Mouse (Mus musculus): ENCODE measurements around the gene Ctrc.

The Ctrc gene

GRCm38 (mm10) chr4:141845999-141846398, at the start of gene Ctrc:
TSS of gene Ctrc (minus strand) at chr4:141846359.
- no peak for DNase-seq (ENCODE audit: extremely low spot score, low read depth, low spot score)

GRCm38 (mm10) chr4:141895772-141896171, 49.6 kb upstream of the Ctrc start:
- no peak for DNase-seq (ENCODE audit: extremely low spot score, low read depth, low spot score)

GRCm38 (mm10) chr4:141893157-141893784, 47.1 kb upstream of the Ctrc start:
- DNase-seq (ENCODE audit: extremely low spot score, low read depth, low spot score) = no peak

- DNase-seq (ENCODE audit: extremely low spot score, low read depth, low spot score) = no peak
These were observed 40.3 kb upstream of the Ctrc start for GRCm38 (mm10) chr4:141886385-141886968.

- no peak for DNase-seq (ENCODE audit: extremely low spot score, low read depth, low spot score)
These were observed 39.3 kb upstream of the Ctrc start for GRCm38 (mm10) chr4:141885451-141885850.

- no peak for DNase-seq (ENCODE audit: extremely low spot score, low read depth, low spot score)
These were observed 36.7 kb upstream of the Ctrc start for GRCm38 (mm10) chr4:141882858-141883257.

GRCm38 (mm10) chr4:141881950-141882349, 35.8 kb upstream of the Ctrc start:
- no peak for DNase-seq (ENCODE audit: extremely low spot score, low read depth, low spot score)

GRCm38 (mm10) chr4:141881289-141881914, 35.2 kb upstream of the Ctrc start:
- DNase-seq (ENCODE audit: extremely low spot score, low read depth, low spot score) = no peak

- no peak for DNase-seq (ENCODE audit: extremely low spot score, low read depth, low spot score)
These were observed 33.7 kb upstream of the Ctrc start for GRCm38 (mm10) chr4:141879875-141880274.

- DNase-seq (ENCODE audit: extremely low spot score, low read depth, low spot score) = no peak
These were observed 32.9 kb upstream of the Ctrc start for GRCm38 (mm10) chr4:141879074-141879473.

GRCm38 (mm10) chr4:141878621-141879020, 32.5 kb upstream of the Ctrc start:
- no peak for DNase-seq (ENCODE audit: extremely low spot score, low read depth, low spot score)

GRCm38 (mm10) chr4:141875481-141876108, 29.4 kb upstream of the Ctrc start:
- DNase-seq (ENCODE audit: extremely low spot score, low read depth, low spot score) = no peak

GRCm38 (mm10) chr4:141874601-141875460, 28.7 kb upstream of the Ctrc start, which contains the start of gene Efhd2:
TSS of gene Efhd2 (minus strand) at chr4:141874920.
- DNase-seq (ENCODE audit: extremely low spot score, low read depth, low spot score) = no peak

GRCm38 (mm10) chr4:141874111-141874600, 28.0 kb upstream of the Ctrc start:
- no peak for DNase-seq (ENCODE audit: extremely low spot score, low read depth, low spot score)

- DNase-seq (ENCODE audit: extremely low spot score, low read depth, low spot score) = no peak
These were observed 26.8 kb upstream of the Ctrc start for GRCm38 (mm10) chr4:141872977-141873376.

- no peak for DNase-seq (ENCODE audit: extremely low spot score, low read depth, low spot score)
These were observed 25.8 kb upstream of the Ctrc start for GRCm38 (mm10) chr4:141871909-141872308.

- DNase-seq (ENCODE audit: extremely low spot score, low read depth, low spot score) = no peak
These were observed 25.2 kb upstream of the Ctrc start for GRCm38 (mm10) chr4:141871333-141871725.

- DNase-seq (ENCODE audit: extremely low spot score, low read depth, low spot score) = no peak
These were observed 24.6 kb upstream of the Ctrc start for GRCm38 (mm10) chr4:141870666-141871332.

GRCm38 (mm10) chr4:141869436-141870215, 23.5 kb upstream of the Ctrc start:
- DNase-seq (ENCODE audit: extremely low spot score, low read depth, low spot score) = no peak

Measured in hindlimb bud, embryonic 11.5 days (tissue).